In the genomic region with DNA sequence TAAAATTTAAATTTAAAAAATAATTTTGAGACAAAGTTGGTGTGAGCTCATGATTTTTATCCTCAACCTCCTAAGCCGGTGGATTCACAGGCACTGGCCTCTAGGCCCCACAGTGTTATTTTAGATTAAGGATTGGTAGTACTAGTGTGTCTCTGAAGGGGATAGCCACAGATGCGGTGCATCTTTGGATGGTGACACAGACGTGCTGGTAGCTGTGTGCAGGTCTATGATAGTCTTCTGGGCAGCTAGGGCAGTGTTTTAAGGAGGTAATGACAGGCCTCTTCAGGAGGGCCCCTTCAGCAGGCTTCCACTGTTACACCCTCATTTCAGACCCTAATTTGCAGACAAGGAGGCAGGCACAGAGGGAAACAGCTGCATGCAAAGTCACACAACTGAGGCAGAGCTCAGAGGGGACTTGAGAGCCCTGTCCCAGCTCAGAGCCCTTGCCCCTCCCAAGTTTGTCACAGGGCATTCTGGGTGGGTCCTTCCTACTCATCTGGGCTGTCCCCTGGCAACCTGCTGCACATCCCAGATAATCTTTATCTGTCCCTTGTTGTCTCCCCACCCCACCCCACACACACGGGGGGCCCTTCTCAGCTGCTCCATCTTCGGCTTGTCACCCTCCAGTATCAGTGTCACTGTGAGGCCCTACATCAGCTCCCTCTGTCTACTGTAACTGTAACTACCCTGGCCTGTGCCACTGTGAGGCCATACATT, we compare ENCODE assay signal across 11 mouse cellular contexts. TPM values are rescaled to one million over a fixed set of nuclear protein-coding genes. Genes with fewer than 3 reads are reported as not detected.
A peak's percentile ranks its signal among the peaks of the same experiment; 100 is the strongest.
DNase-seq lines count a peak whose midpoint lies in the region; ATAC-seq lines count a peak whose summit lies in the region.
"Had no signal": no experiment of that assay in that cellular context is flagged by ENCODE, and none has a peak within 500 bp of the region (broad histone marks: within the 10 kb centered on the region; RNA-seq: fewer than 3 reads in every experiment).

No protein-coding gene starts in this region.

- no peak for DNase-seq in heart, adult 18-20 months
- no peak for DNase-seq in neural tube, embryonic 10.5 days (ENCODE audit: extremely low spot score, low spot score)
- peak; percentile 86 for DNase-seq in liver, embryonic 13.5 days
- no peak for DNase-seq in left cerebral cortex, adult 11 months (ENCODE audit: low spot score)
- no peak for DNase-seq in urinary bladder, postnatal 10 days (ENCODE audit: low spot score)
- DNase-seq: B cell, adult 2 months had no signal

- H3K4me3 ChIP-seq in heart, embryonic 11.5 days (ENCODE audit: low read depth, low read length): no peak overlapping the region
- no peak overlapping the region for H3K4me3 ChIP-seq in neural tube, embryonic 13.5 days
- peak overlapping the region; percentile 38 for H3K4me3 ChIP-seq in liver, embryonic 13.5 days (replicated peaks)
- no peak overlapping the region for H3K4me3 ChIP-seq in stomach, embryonic 16.5 days (replicated peaks; ENCODE audit: low read length)
- H3K4me3 ChIP-seq: megakaryocyte, embryonic 14.5 days had no signal

- peak overlapping the region; percentile 70 for H3K27ac ChIP-seq in heart, embryonic 11.5 days (ENCODE audit: low read depth, low read length)
- H3K27ac ChIP-seq in neural tube, embryonic 13.5 days (replicated peaks): no peak overlapping the region
- H3K27ac ChIP-seq in liver, embryonic 13.5 days: peak overlapping the region; percentile 99
- no peak overlapping the region for H3K27ac ChIP-seq in stomach, embryonic 16.5 days (ENCODE audit: low read length)

- H3K4me1 ChIP-seq in heart, embryonic 11.5 days (ENCODE audit: control insufficient read depth, insufficient read depth, low read length): peaks cover 21% of the 10 kb centered on the region
- peaks cover 56% of the 10 kb centered on the region for H3K4me1 ChIP-seq in neural tube, embryonic 13.5 days (replicated peaks)
- H3K4me1 ChIP-seq in liver, embryonic 13.5 days (replicated peaks): peaks cover 92% of the 10 kb centered on the region
- 0 out of 2 replicates have a peak, but pooled peaks cover 3% of the 10 kb centered on the region for H3K4me1 ChIP-seq in stomach, embryonic 16.5 days (ENCODE audit: control insufficient read depth, insufficient read depth, low read length)

- ATAC-seq in heart, embryonic 11.5 days (replicated peaks; ENCODE audit: insufficient number of reproducible peaks, low FRiP score, low TSS enrichment): peak; percentile 90
- no peak for ATAC-seq in neural tube, embryonic 13.5 days (ENCODE audit: low read depth)
- peak; percentile 93 for ATAC-seq in liver, embryonic 13.5 days (ENCODE audit: low read depth)
- ATAC-seq in stomach, embryonic 16.5 days (ENCODE audit: insufficient read depth, low FRiP score): peak; percentile 64

- 39% methylated on average over 5 of the region's 5 CpGs for WGBS in heart, embryonic 11.5 days (ENCODE audit: insufficient replicate concordance)
- 80% methylated on average over 5 of the region's 5 CpGs for WGBS in neural tube, embryonic 13.5 days
- WGBS in liver, embryonic 13.5 days (ENCODE audit: insufficient replicate concordance): 23% methylated on average over 5 of the region's 5 CpGs
- WGBS in stomach, embryonic 16.5 days: 76% methylated on average over 5 of the region's 5 CpGs

- no peak overlapping the region for H3K9ac ChIP-seq in heart, embryonic 11.5 days (ENCODE audit: low read depth, low read length)
- peak overlapping the region; percentile 5; the same call in 1 of the 2 replicates for H3K9ac ChIP-seq in neural tube, embryonic 13.5 days
- peak overlapping the region; percentile 93 for H3K9ac ChIP-seq in liver, embryonic 13.5 days
- no peak overlapping the region for H3K9ac ChIP-seq in stomach, embryonic 16.5 days (ENCODE audit: low read length)

- H3K36me3 ChIP-seq in heart, embryonic 11.5 days (ENCODE audit: control insufficient read depth, insufficient read depth, low read length): no peaks in the 10 kb centered on the region
- H3K36me3 ChIP-seq in neural tube, embryonic 13.5 days: peaks cover 24% of the 10 kb centered on the region; the same call in 1 of the 2 replicates
- H3K36me3 ChIP-seq in liver, embryonic 13.5 days: peaks cover 17% of the 10 kb centered on the region
- H3K36me3 ChIP-seq in stomach, embryonic 16.5 days (ENCODE audit: control insufficient read depth, insufficient read depth, low read length): no peaks in the 10 kb centered on the region

- H3K4me2 ChIP-seq in heart, embryonic 11.5 days: 0 out of 2 replicates have a peak overlapping the region, but pooled peaks have one; percentile 18
- no peak overlapping the region for H3K4me2 ChIP-seq in neural tube, embryonic 13.5 days
- H3K4me2 ChIP-seq in liver, embryonic 13.5 days: peak overlapping the region; percentile 69
- no peak overlapping the region for H3K4me2 ChIP-seq in stomach, embryonic 16.5 days (ENCODE audit: low read depth, low read length)

- no peaks in the 10 kb centered on the region for H3K9me3 ChIP-seq in heart, embryonic 11.5 days (replicated peaks; ENCODE audit: control insufficient read depth, low read length)
- no peaks in the 10 kb centered on the region for H3K9me3 ChIP-seq in neural tube, embryonic 13.5 days
- H3K9me3 ChIP-seq in liver, embryonic 13.5 days (replicated peaks): no peaks in the 10 kb centered on the region
- H3K9me3 ChIP-seq in stomach, embryonic 16.5 days (replicated peaks; ENCODE audit: control insufficient read depth, low read length): no peaks in the 10 kb centered on the region
- H3K9me3 ChIP-seq: megakaryocyte, embryonic 14.5 days had no signal

- H3K27me3 ChIP-seq in heart, embryonic 11.5 days (ENCODE audit: control insufficient read depth, insufficient read depth, low read length): no peaks in the 10 kb centered on the region
- no peaks in the 10 kb centered on the region for H3K27me3 ChIP-seq in neural tube, embryonic 13.5 days
- H3K27me3 ChIP-seq in liver, embryonic 13.5 days: no peaks in the 10 kb centered on the region
- no peaks in the 10 kb centered on the region for H3K27me3 ChIP-seq in stomach, embryonic 16.5 days (ENCODE audit: control insufficient read depth, insufficient read depth, low read length)

RNA-seq across cellular contexts. Expression of gene Hdac11, which starts 6.9 kb away (rescaled TPM):
- 7.9 TPM in 2 replicates for polyA plus RNA-seq in heart, embryonic 11.5 days (2014; fragmentation: Nextera tagmentation; extraction: Ambion mirVana)
- total RNA-seq in heart, adult 18-20 months (2021): 10 to 100 TPM; 20.9 to 21.3 TPM
- 30.6 TPM in 2 replicates for polyA plus RNA-seq in neural tube, embryonic 13.5 days (2015; fragmentation: Nextera tagmentation; extraction: Ambion mirVana)
- 5.6 and 6.0 TPM in 2 replicates for polyA plus RNA-seq in liver, embryonic 13.5 days (2015; fragmentation: Nextera tagmentation; extraction: Ambion mirVana)
- 8.3 and 12.3 TPM in 2 replicates for polyA plus RNA-seq in stomach, embryonic 16.5 days (2015; fragmentation: Nextera tagmentation; extraction: Ambion mirVana)

RNA-seq across cellular contexts. Expression of gene Nup210, which starts 46.7 kb away (rescaled TPM):
- 5.1 and 5.6 TPM in 2 replicates for polyA plus RNA-seq in heart, embryonic 11.5 days (2014; fragmentation: Nextera tagmentation; extraction: Ambion mirVana)
- total RNA-seq in heart, adult 18-20 months (2021): 1 to 10 TPM; 2.6 to 6.9 TPM
- 12.5 and 14.2 TPM in 2 replicates for polyA plus RNA-seq in neural tube, embryonic 13.5 days (2015; fragmentation: Nextera tagmentation; extraction: Ambion mirVana)
- polyA plus RNA-seq in liver, embryonic 13.5 days (2015; fragmentation: Nextera tagmentation; extraction: Ambion mirVana): 28.5 and 34.3 TPM in 2 replicates
- polyA plus RNA-seq in stomach, embryonic 16.5 days (2015; fragmentation: Nextera tagmentation; extraction: Ambion mirVana): 12.8 and 12.9 TPM in 2 replicates

RNA-seq across cellular contexts. Expression of gene Fbln2, which starts 48.9 kb away (rescaled TPM):
- polyA plus RNA-seq in heart, embryonic 11.5 days (2014; fragmentation: Nextera tagmentation; extraction: Ambion mirVana): 105 and 137 TPM in 2 replicates
- total RNA-seq in heart, adult 18-20 months (2021): 10 to 100 TPM; 42.0 to 43.1 TPM
- 34.4 and 37.7 TPM in 2 replicates for polyA plus RNA-seq in neural tube, embryonic 13.5 days (2015; fragmentation: Nextera tagmentation; extraction: Ambion mirVana)
- polyA plus RNA-seq in liver, embryonic 13.5 days (2015; fragmentation: Nextera tagmentation; extraction: Ambion mirVana): 8.7 and 8.8 TPM in 2 replicates
- polyA plus RNA-seq in stomach, embryonic 16.5 days (2015; fragmentation: Nextera tagmentation; extraction: Ambion mirVana): 63.0 TPM in 2 replicates
- total RNA-seq: hematopoietic stem cell, adult 5-6 weeks had no signal

Comparison
In these comparisons a context has a peak if more than half of its experiments do, and no peak if none do; other contexts are left out.
1. H3K27ac ChIP-seq: peak in heart, embryonic 11.5 days (single experiment) and liver, embryonic 13.5 days (single experiment); none in neural tube, embryonic 13.5 days (single experiment) and stomach, embryonic 16.5 days (single experiment).
2. H3K4me2 ChIP-seq: peak in heart, embryonic 11.5 days (single experiment) and liver, embryonic 13.5 days (single experiment); none in neural tube, embryonic 13.5 days (single experiment) and stomach, embryonic 16.5 days (single experiment).
3. H3K9ac ChIP-seq: peak in neural tube, embryonic 13.5 days (single experiment) and liver, embryonic 13.5 days (single experiment); none in heart, embryonic 11.5 days (single experiment) and stomach, embryonic 16.5 days (single experiment).